Mouse (Mus musculus): ENCODE measurements around the gene Serp2. TPM values are rescaled to one million over a fixed set of nuclear protein-coding genes. Genes with fewer than 3 reads are reported as not detected.
A peak's percentile ranks its signal among the peaks of the same experiment; 100 is the strongest.

Gene Serp2
- total and polyA plus RNA-seq, 3 experiments, result 0.60 to 0.96 (median 0.64) TPM

DNA sequence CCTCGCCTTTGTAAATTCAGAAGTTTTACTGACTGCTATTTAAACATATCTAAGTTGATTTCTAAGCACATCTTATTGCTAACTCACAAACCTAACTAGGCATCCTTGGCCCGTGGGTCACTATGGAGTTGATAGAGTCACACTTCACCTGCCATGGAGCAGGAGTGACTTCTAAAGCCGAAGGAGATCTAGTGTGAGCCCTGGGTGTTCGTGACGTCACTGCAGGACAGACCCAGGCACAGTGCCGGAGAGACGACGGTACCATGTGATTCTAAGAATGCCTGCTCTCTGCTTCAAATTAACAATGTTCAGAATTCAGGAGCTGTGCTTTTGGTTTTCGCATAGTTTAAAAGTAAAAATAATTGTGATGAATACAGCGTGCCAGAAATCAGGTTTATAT lies 48.0 kb downstream of the Serp2 start:
- Histone ChIP-seq H3K36me3 (ENCODE audit: control insufficient read depth, insufficient read depth, low read length) (peaks cover 12% of the 10 kb centered on the region), H3K9ac (ENCODE audit: low read depth, low read length) (no peak overlapping the region), H3K27me3 (ENCODE audit: control insufficient read depth, insufficient read depth, low read length) (no peaks in the 10 kb centered on the region), H3K27ac (no peak overlapping the region), H3K4me1 (ENCODE audit: control insufficient read depth, insufficient read depth, low read length) (peaks cover 4% of the 10 kb centered on the region), H3K79me2 (replicated peaks; ENCODE audit: control insufficient read depth, insufficient read depth, low read length) (no peaks in the 10 kb centered on the region), H3K4me3 (no peak overlapping the region)
- DNase-seq, result no peak
- intact Hi-C loops (cut with DNase I), result loop anchor here (5.0 to 10.0 kb wide), 4 partner anchors 49 to 196 kb away; partner anchors contain the start of gene Serp2
- 75% methylated on average over 10 of the region's 10 CpGs for WGBS
- TF ChIP-seq EP300 (IDR thresholded peaks at IDR 0.05; ENCODE audit: insufficient read depth, low read depth, low read length) (no peak), CTCF (IDR thresholded peaks at IDR 0.05) (no peak), POLR2A (IDR thresholded peaks at IDR 0.05; ENCODE audit: insufficient read depth, low read depth, low read length) (no peak)

DNA sequence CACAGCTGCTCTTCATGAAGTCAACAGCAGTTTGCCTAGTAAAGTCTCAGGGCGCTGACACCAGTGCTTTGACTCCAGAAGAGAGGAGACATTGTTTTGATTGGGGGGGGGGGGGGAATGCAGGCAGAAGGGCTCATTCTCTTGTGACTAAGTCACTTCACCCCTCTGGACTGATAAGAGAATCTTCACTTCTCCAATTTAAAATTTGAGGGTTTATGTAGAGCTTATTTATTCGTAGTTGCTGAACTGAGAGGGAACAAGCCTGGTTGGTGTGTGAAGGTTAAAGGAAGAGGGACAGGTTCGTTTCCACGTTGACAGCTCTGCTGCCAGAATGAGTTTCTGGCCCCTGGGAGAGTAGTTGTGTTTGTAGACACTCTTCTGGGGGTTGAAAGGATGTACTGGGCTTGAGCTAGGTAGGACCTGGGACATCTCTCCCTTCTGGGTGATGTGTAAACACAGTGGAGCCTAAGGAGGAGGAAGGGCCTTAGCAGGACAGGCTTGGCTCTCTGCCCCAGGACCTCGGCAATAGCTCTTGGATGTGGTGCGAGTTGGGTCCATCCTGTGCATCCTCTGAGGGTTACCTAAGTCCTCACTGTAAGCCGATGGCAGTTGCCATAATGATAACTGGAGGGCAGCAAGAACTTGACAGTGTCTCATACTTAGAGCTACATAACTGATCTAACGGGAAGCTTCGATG lies 48.7 kb downstream of the Serp2 start:
- Histone ChIP-seq H3K27me3 (ENCODE audit: control insufficient read depth, insufficient read depth, low read length) (no peaks in the 10 kb centered on the region), H3K36me3 (ENCODE audit: control insufficient read depth, insufficient read depth, low read length) (peaks cover 12% of the 10 kb centered on the region), H3K4me1 (ENCODE audit: control insufficient read depth, insufficient read depth, low read length) (peaks cover 4% of the 10 kb centered on the region), H3K4me3 (no peak overlapping the region), H3K27ac (no peak overlapping the region), H3K79me2 (replicated peaks; ENCODE audit: control insufficient read depth, insufficient read depth, low read length) (no peaks in the 10 kb centered on the region), H3K9ac (ENCODE audit: low read depth, low read length) (no peak overlapping the region)
- TF ChIP-seq CTCF (IDR thresholded peaks at IDR 0.05), result no peak
- TF ChIP-seq POLR2A (IDR thresholded peaks at IDR 0.05; ENCODE audit: insufficient read depth, low read depth, low read length), result peak; percentile 49; the same call in 1 of the 2 replicates
- TF ChIP-seq EP300 (IDR thresholded peaks at IDR 0.05; ENCODE audit: insufficient read depth, low read depth, low read length), result 0 out of 2 replicates have a peak, but pooled peaks have one; percentile 33
- DNase-seq, result no peak
- WGBS, result 61% methylated on average over 9 of the region's 9 CpGs
- intact Hi-C loops (cut with DNase I), result loop anchor here (5.0 to 10.0 kb wide), 4 partner anchors 49 to 197 kb away; partner anchors contain the start of gene Serp2

DNA sequence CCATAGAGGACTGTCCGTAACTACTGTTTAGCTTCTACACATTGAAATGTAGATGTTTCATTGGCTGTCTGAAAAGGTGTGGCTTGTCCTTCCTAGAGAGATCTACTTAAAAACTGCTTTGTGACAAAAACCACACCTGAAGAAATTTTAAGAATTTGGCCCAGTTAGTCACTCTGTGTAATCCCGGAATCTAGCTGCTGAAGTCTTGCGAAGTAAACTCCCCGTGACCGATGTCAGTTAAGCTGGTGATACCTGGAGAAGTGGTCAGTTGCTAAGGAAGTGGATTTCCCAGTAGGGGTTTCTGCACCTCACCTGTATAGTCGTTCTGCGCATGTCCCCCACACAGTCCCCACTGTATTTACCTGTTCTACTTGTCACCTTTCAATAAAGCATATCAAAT lies 49.3 kb downstream of the Serp2 start:
- H3K27ac ChIP-seq, result no peak overlapping the region
- DNase-seq, result no peak
- H3K9ac ChIP-seq (ENCODE audit: low read depth, low read length), result no peak overlapping the region
- no peaks in the 10 kb centered on the region for H3K27me3 ChIP-seq (ENCODE audit: control insufficient read depth, insufficient read depth, low read length)
- H3K79me2 ChIP-seq (replicated peaks; ENCODE audit: control insufficient read depth, insufficient read depth, low read length), result no peaks in the 10 kb centered on the region
- 94% methylated on average over 7 of the region's 7 CpGs for WGBS
- peak overlapping the region; percentile 89 for H3K4me3 ChIP-seq
- TF ChIP-seq EP300 (IDR thresholded peaks at IDR 0.05; ENCODE audit: insufficient read depth, low read depth, low read length) (no peak), POLR2A (IDR thresholded peaks at IDR 0.05; ENCODE audit: insufficient read depth, low read depth, low read length) (no peak), CTCF (IDR thresholded peaks at IDR 0.05) (no peak)
- peaks cover 12% of the 10 kb centered on the region for H3K36me3 ChIP-seq (ENCODE audit: control insufficient read depth, insufficient read depth, low read length)
- peaks cover 4% of the 10 kb centered on the region for H3K4me1 ChIP-seq (ENCODE audit: control insufficient read depth, insufficient read depth, low read length)
- intact Hi-C loops (cut with DNase I), result loop anchor here (5.0 to 10.0 kb wide), 4 partner anchors 50 to 197 kb away; partner anchors contain the start of gene Serp2

DNA sequence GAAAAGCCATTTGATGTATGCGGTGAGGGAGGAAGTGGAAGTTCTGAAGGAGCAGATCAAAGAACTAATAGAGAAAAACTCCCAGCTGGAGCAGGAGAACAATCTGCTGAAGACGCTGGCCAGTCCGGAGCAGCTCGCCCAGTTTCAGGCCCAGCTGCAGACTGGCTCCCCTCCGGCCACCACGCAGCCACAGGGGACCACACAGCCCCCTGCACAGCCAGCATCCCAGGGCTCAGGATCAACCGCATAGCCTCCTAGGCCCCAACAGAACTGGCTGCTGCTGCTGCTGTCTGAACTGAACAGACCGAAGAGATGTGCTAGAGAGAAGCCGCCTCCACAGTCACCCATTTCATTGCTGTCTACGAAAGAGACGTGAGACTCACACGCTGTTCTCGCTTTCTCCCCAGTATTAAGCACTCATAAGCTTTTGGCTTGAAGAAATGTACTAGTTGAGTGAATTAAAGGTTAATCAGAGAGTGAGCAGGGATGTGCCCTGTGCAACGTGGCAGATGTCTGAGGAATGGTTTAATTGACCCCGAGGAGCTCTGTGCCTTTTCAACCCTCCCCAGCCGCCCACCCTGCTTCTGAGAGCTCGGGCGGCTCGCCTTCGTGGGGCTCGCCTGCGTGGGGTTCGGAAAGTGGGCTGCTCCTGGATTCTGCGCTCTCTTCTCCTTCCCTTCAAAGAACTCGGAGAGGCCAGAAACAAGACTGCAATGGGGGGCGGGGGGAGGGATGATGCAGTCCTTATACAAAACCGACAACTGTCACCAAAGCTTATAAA lies 50.1 kb downstream of the Serp2 start:
- intact Hi-C loops (cut with DNase I), result loop anchor here (5.0 to 10.0 kb wide), 4 partner anchors 51 to 198 kb away; partner anchors contain the start of gene Serp2
- Histone ChIP-seq H3K4me1 (ENCODE audit: control insufficient read depth, insufficient read depth, low read length) (peaks cover 4% of the 10 kb centered on the region), H3K4me3 (peak overlapping the region; percentile 89), H3K27ac (peak overlapping the region; percentile 100), H3K9ac (ENCODE audit: low read depth, low read length) (peak overlapping the region; percentile 74), H3K36me3 (ENCODE audit: control insufficient read depth, insufficient read depth, low read length) (peaks cover 12% of the 10 kb centered on the region), H3K79me2 (replicated peaks; ENCODE audit: control insufficient read depth, insufficient read depth, low read length) (no peaks in the 10 kb centered on the region), H3K27me3 (ENCODE audit: control insufficient read depth, insufficient read depth, low read length) (no peaks in the 10 kb centered on the region)
- no peak for TF ChIP-seq EP300 (IDR thresholded peaks at IDR 0.05; ENCODE audit: insufficient read depth, low read depth, low read length)
- TF ChIP-seq POLR2A (IDR thresholded peaks at IDR 0.05; ENCODE audit: insufficient read depth, low read depth, low read length), result no peak
- no peak for TF ChIP-seq CTCF (IDR thresholded peaks at IDR 0.05)
- WGBS, result 46% methylated on average over 27 of the region's 27 CpGs
- peak; percentile 41 to 61 for DNase-seq

GRCm38 (mm10) chr14:76505439-76506220 lies 51.1 kb downstream of the Serp2 start:
- H3K27ac ChIP-seq, result peak overlapping the region; percentile 100
- peak; percentile 89 to 92 for DNase-seq
- WGBS, result under 1% methylated on average over 31 of the region's 31 CpGs
- TF ChIP-seq CTCF (IDR thresholded peaks at IDR 0.05) (no peak), POLR2A (IDR thresholded peaks at IDR 0.05; ENCODE audit: insufficient read depth, low read depth, low read length) (peak; percentile 84), EP300 (IDR thresholded peaks at IDR 0.05; ENCODE audit: insufficient read depth, low read depth, low read length) (peak; percentile 74; the same call in 1 of the 2 replicates)
- H3K9ac ChIP-seq (ENCODE audit: low read depth, low read length), result peak overlapping the region; percentile 91
- H3K36me3 ChIP-seq (ENCODE audit: control insufficient read depth, insufficient read depth, low read length), result peaks cover 12% of the 10 kb centered on the region
- no peaks in the 10 kb centered on the region for H3K79me2 ChIP-seq (replicated peaks; ENCODE audit: control insufficient read depth, insufficient read depth, low read length)
- peak overlapping the region; percentile 89 for H3K4me3 ChIP-seq
- no peaks in the 10 kb centered on the region for H3K27me3 ChIP-seq (ENCODE audit: control insufficient read depth, insufficient read depth, low read length)
- intact Hi-C loops (cut with DNase I), result loop anchor here (2.0 to 10.0 kb wide), 6 partner anchors 52 to 313 kb away; partner anchors contain the start of gene Serp2
- peaks cover 4% of the 10 kb centered on the region for H3K4me1 ChIP-seq (ENCODE audit: control insufficient read depth, insufficient read depth, low read length)
